Mouse (Mus musculus) liver, postnatal 0 days (tissue): ENCODE measurements around the gene Ralgapb. TPM values are rescaled to one million over a fixed set of nuclear protein-coding genes. Genes with fewer than 3 reads are reported as not detected.

Experiments used
- ATAC-seq: fragments of 200-750 bp; cut with Nextera tagmentation; 2 replicates; pipeline ENCODE4 v1.8.0; 2017; ENCODE audit warnings: mild to moderate bottlenecking, moderate library complexity
- DNase-seq: peaks from one replicate; pipeline ENCODE4 v3.0.0-alpha.2; 2016
- H3K27ac ChIP-seq: fragments of 300-500 bp; sonication (generic); 2 replicates; pipeline ENCODE4 v1.5.1; 2014; ENCODE audit warnings: antibody characterized with exemption, moderate library complexity, mild to moderate bottlenecking, low read depth
- H3K27me3 ChIP-seq: fragments of 300-500 bp; sonication (generic); 2 replicates; pipeline ENCODE4 v1.6.1; 2014; ENCODE audit warnings: low read length, control low read depth, mixed read lengths; ENCODE audit not compliant: insufficient read depth
- H3K36me3 ChIP-seq: fragments of 300-500 bp; sonication (generic); replicated peaks from 2 replicates; pipeline ENCODE4 v1.6.1; 2014; ENCODE audit warnings: mild to moderate bottlenecking, control low read depth, low read length, moderate library complexity, mixed read lengths; ENCODE audit not compliant: insufficient read depth
- H3K4me1 ChIP-seq: fragments of 300-500 bp; sonication (generic); 2 replicates; pipeline ENCODE4 v1.6.1; 2014; ENCODE audit warnings: antibody characterized with exemption, mild to moderate bottlenecking, control low read depth; ENCODE audit not compliant: insufficient read depth
- H3K4me2 ChIP-seq: fragments of 300-500 bp; sonication (generic); 2 replicates; pipeline ENCODE4 v1.6.1; 2014; ENCODE audit warnings: low read depth, mild to moderate bottlenecking, low read length, moderate library complexity, mixed read lengths
- H3K4me3 ChIP-seq: fragments of 300-500 bp; sonication (generic); 2 replicates; pipeline ENCODE4 v1.5.1; 2014; ENCODE audit warnings: low read depth, low read length
- H3K9ac ChIP-seq: fragments of 300-500 bp; sonication (generic); replicated peaks from 2 replicates; pipeline ENCODE4 v1.6.1; 2014; ENCODE audit warnings: mild to moderate bottlenecking, moderate library complexity
- H3K9me3 ChIP-seq: fragments of 300-500 bp; sonication (generic); 2 replicates; pipeline ENCODE4 v1.6.1; 2016; ENCODE audit warnings: mild to moderate bottlenecking, control low read depth, low read length, mixed read lengths
- CTCF ChIP-seq: sonication (generic); IDR thresholded peaks from 2 replicates; pipeline ENCODE4 v1.5.1; 2016; ENCODE audit warnings: antibody characterized with exemption, low read depth
- EP300 ChIP-seq: IDR thresholded peaks from 2 replicates; pipeline ENCODE4 v1.6.1; 2016; ENCODE audit warnings: antibody characterized with exemption, low read depth, mild to moderate bottlenecking
- WGBS: fragments of 180-500 bp; shearing (Covaris S2); extraction: QIAGEN DNeasy Blood & Tissue Kit; methylation state at CpG from one replicate; pipeline ENCODE4 v1.1.7; 2014; ENCODE audit not compliant: insufficient replicate concordance; 5-methylcytosine and 5-hydroxymethylcytosine counted together
- polyA plus RNA-seq: library from polyadenylated mRNA; unstranded; fragments of >200 nt; fragmentation: Nextera tagmentation; extraction: Ambion mirVana; gene quantifications from 2 replicates; pipeline ENCODE4 v1.2.1, GENCODE M21; 2015

Gene Ralgapb
- polyA plus RNA-seq, 1 experiment from 2014 or later = 4.3 TPM

GRCm38 (mm10) chr2:158462450-158462849, 52.8 kb downstream of the Ralgapb start:
- DNase-seq (no peak), ATAC-seq (no peak)
- Histone ChIP-seq H3K36me3 (peaks cover 60% of the 10 kb centered on the region), H3K4me2 (no peak overlapping the region), H3K9me3 (no peaks in the 10 kb centered on the region), H3K4me3 (no peak overlapping the region), H3K9ac (no peak overlapping the region), H3K4me1 (no peaks in the 10 kb centered on the region), H3K27me3 (no peaks in the 10 kb centered on the region), H3K27ac (no peak overlapping the region)
- 36% methylated on average over 1 of the region's 1 CpGs for WGBS
- TF ChIP-seq CTCF (no peak), EP300 (no peak)

- 84% methylated on average over 1 of the region's 1 CpGs for WGBS
Measured at GRCm38 (mm10) chr2:158474159-158474558, 64.5 kb downstream of the Ralgapb start.

GRCm38 (mm10) chr2:158477640-158478039, 68.0 kb downstream of the Ralgapb start:
- 73% methylated on average over 3 of the region's 3 CpGs for WGBS
- DNase-seq (no peak), ATAC-seq (no peak)
- no peak overlapping the region for H3K4me3 ChIP-seq
- H3K27me3 ChIP-seq = no peaks in the 10 kb centered on the region
- TF ChIP-seq EP300 = no peak
- no peak for TF ChIP-seq CTCF
- no peaks in the 10 kb centered on the region for H3K9me3 ChIP-seq
- H3K27ac ChIP-seq = no peak overlapping the region
- no peak overlapping the region for H3K4me2 ChIP-seq
- H3K36me3 ChIP-seq = peaks cover 51% of the 10 kb centered on the region
- H3K9ac ChIP-seq = no peak overlapping the region
- H3K4me1 ChIP-seq = no peaks in the 10 kb centered on the region

More at GRCm38 (mm10) chr2:158474159-158474558, 64.5 kb downstream of the Ralgapb start:
- Histone ChIP-seq H3K36me3 (peaks cover 37% of the 10 kb centered on the region), H3K9me3 (no peaks in the 10 kb centered on the region), H3K27me3 (no peaks in the 10 kb centered on the region), H3K4me2 (no peak overlapping the region), H3K9ac (no peak overlapping the region), H3K4me1 (no peaks in the 10 kb centered on the region), H3K4me3 (no peak overlapping the region), H3K27ac (no peak overlapping the region)
- DNase-seq = no peak
- ATAC-seq = no peak
- no peak for TF ChIP-seq CTCF
- TF ChIP-seq EP300 = no peak

GRCm38 (mm10) chr2:158498457-158498856, 88.8 kb downstream of the Ralgapb start:
- TF ChIP-seq EP300 (no peak), CTCF (no peak)
- H3K4me3 ChIP-seq = no peak overlapping the region
- no peaks in the 10 kb centered on the region for H3K9me3 ChIP-seq
- no peaks in the 10 kb centered on the region for H3K4me1 ChIP-seq
- DNase-seq = no peak
- no peak overlapping the region for H3K9ac ChIP-seq
- no peak overlapping the region for H3K4me2 ChIP-seq
- H3K27ac ChIP-seq = no peak overlapping the region
- ATAC-seq = no peak
- 84% methylated on average over 5 of the region's 5 CpGs for WGBS
- H3K27me3 ChIP-seq = no peaks in the 10 kb centered on the region
- H3K36me3 ChIP-seq = peaks cover 39% of the 10 kb centered on the region

- H3K4me1 ChIP-seq = no peaks in the 10 kb centered on the region
- 69% methylated on average over 11 of the region's 11 CpGs for WGBS
- no peak within 1 kb of the TSS for H3K4me3 ChIP-seq
- ATAC-seq (no peak), DNase-seq (no peak)
- H3K27ac ChIP-seq = no peak within 1 kb of the TSS
- no peak within 1 kb of the TSS for H3K9ac ChIP-seq
- TF ChIP-seq EP300 (no peak), CTCF (no peak)
- H3K4me2 ChIP-seq = no peak within 1 kb of the TSS
- peaks cover 7% of the 10 kb centered on the region for H3K36me3 ChIP-seq
- H3K9me3 ChIP-seq = no peaks in the 10 kb centered on the region
- H3K27me3 ChIP-seq = no peaks in the 10 kb centered on the region
Measured at GRCm38 (mm10) chr2:158501836-158502812, 92.5 kb downstream of the Ralgapb start, which contains the start of gene Adig. Gene Adig, plus strand, starts transcription at chr2:158502612.

GRCm38 (mm10) chr2:158503226-158503625, 93.6 kb downstream of the Ralgapb start:
- 0 out of 2 replicates have a peak, but pooled peaks cover 2% of the 10 kb centered on the region for H3K36me3 ChIP-seq
- ATAC-seq = no peak
- H3K4me3 ChIP-seq = no peak overlapping the region
- H3K27me3 ChIP-seq = no peaks in the 10 kb centered on the region
- H3K9me3 ChIP-seq = no peaks in the 10 kb centered on the region
- WGBS = 82% methylated on average over 7 of the region's 7 CpGs
- H3K27ac ChIP-seq = no peak overlapping the region
- no peaks in the 10 kb centered on the region for H3K4me1 ChIP-seq
- H3K4me2 ChIP-seq = no peak overlapping the region
- DNase-seq = no peak
- H3K9ac ChIP-seq = no peak overlapping the region
- TF ChIP-seq EP300 (no peak), CTCF (no peak)
